29 mouse cellular contexts compared by ENCODE assay signal in genomic region chr4:56719456-56719855, GRCm38 (mm10). TPM values are rescaled to one million over a fixed set of nuclear protein-coding genes. Genes with fewer than 3 reads are reported as not detected.
DNase-seq lines count a peak whose midpoint lies in the region; ATAC-seq lines count a peak whose summit lies in the region.
"Had no signal": no experiment of that assay in that cellular context is flagged by ENCODE, and none has a peak within 500 bp of the region (broad histone marks: within the 10 kb centered on the region; RNA-seq: fewer than 3 reads in every experiment).

No protein-coding gene starts in this region.

- peak overlapping the region; percentile 30 for H3K4me2 ChIP-seq in heart, embryonic 16.5 days (ENCODE audit: low read depth, low read length)
- H3K4me2 ChIP-seq: forebrain, embryonic 15.5 days; hindbrain, embryonic 13.5 days; kidney, embryonic 15.5 days; liver, embryonic 13.5 days had no signal

- peak overlapping the region; percentile 31; the same call in 1 of the 2 replicates for H3K9ac ChIP-seq in heart, embryonic 16.5 days (ENCODE audit: low read length)
- H3K9ac ChIP-seq: forebrain, embryonic 15.5 days; hindbrain, embryonic 13.5 days; kidney, embryonic 15.5 days; liver, embryonic 13.5 days had no signal

- intact Hi-C loops in heart, postnatal 36 days (cut with DNase I) = no loop called here

- H3K4me1 ChIP-seq in heart, embryonic 10.5 days = peaks cover 42% of the 10 kb centered on the region
- peaks cover 31% of the 10 kb centered on the region for H3K4me1 ChIP-seq in heart, embryonic 16.5 days (ENCODE audit: control insufficient read depth, insufficient read depth, low read length)
- H3K4me1 ChIP-seq: liver, embryonic 13.5 days; megakaryocyte, embryonic 14.5 days had no signal

- peak overlapping the region; percentile 18; the same call in 1 of the 2 replicates for H3K4me3 ChIP-seq in heart, embryonic 10.5 days
- H3K4me3 ChIP-seq in heart, embryonic 16.5 days (ENCODE audit: low read length) = no peak overlapping the region
- H3K4me3 ChIP-seq: forebrain, embryonic 15.5 days; hindbrain, embryonic 13.5 days; kidney, embryonic 15.5 days; left cerebral cortex, adult 2 months; liver, embryonic 13.5 days; megakaryocyte, embryonic 14.5 days had no signal

- peak; percentile 90 for ATAC-seq in heart, embryonic 16.5 days (replicated peaks; ENCODE audit: extremely low read depth, insufficient read depth, low FRiP score)
- ATAC-seq: activated CD4-positive, CD25-positive, alpha-beta regulatory T cell, adult 4 months; forebrain, embryonic 15.5 days had no signal

- no peaks in the 10 kb centered on the region for H3K27me3 ChIP-seq in heart, embryonic 10.5 days (ENCODE audit: insufficient read depth, poor library complexity, severe bottlenecking)
- no peaks in the 10 kb centered on the region for H3K27me3 ChIP-seq in heart, embryonic 16.5 days (ENCODE audit: control insufficient read depth, insufficient read depth, low read length)
- H3K27me3 ChIP-seq: forebrain, embryonic 15.5 days; hindbrain, embryonic 13.5 days; kidney, embryonic 15.5 days; liver, embryonic 13.5 days had no signal

- 33% methylated on average over 9 of the region's 9 CpGs for WGBS in heart, embryonic 10.5 days
- 21% methylated on average over 9 of the region's 9 CpGs for WGBS in heart, embryonic 16.5 days

- no peaks in the 10 kb centered on the region for H3K36me3 ChIP-seq in heart, embryonic 10.5 days
- no peaks in the 10 kb centered on the region for H3K36me3 ChIP-seq in heart, embryonic 16.5 days (ENCODE audit: control insufficient read depth, insufficient read depth)
- H3K36me3 ChIP-seq: forebrain, embryonic 15.5 days; hindbrain, embryonic 13.5 days; kidney, embryonic 15.5 days; liver, embryonic 13.5 days had no signal

- H3K9me3 ChIP-seq in heart, embryonic 10.5 days = no peaks in the 10 kb centered on the region
- H3K9me3 ChIP-seq in heart, embryonic 16.5 days (replicated peaks; ENCODE audit: control insufficient read depth, low read length) = no peaks in the 10 kb centered on the region
- H3K9me3 ChIP-seq: forebrain, embryonic 15.5 days; hindbrain, embryonic 13.5 days; kidney, embryonic 15.5 days; liver, embryonic 13.5 days; megakaryocyte, embryonic 14.5 days had no signal

- H3K27ac ChIP-seq in heart, embryonic 10.5 days = peak overlapping the region; percentile 81
- peak overlapping the region; percentile 90 for H3K27ac ChIP-seq in heart, embryonic 16.5 days (ENCODE audit: low read length)
- H3K27ac ChIP-seq: forebrain, embryonic 15.5 days; hindbrain, embryonic 13.5 days; kidney, embryonic 15.5 days; left cerebral cortex, adult 2 months; liver, embryonic 13.5 days; stomach, postnatal 0 days had no signal

- peak; percentile 17 to 76 for DNase-seq in adrenal gland, adult (ENCODE audit: inconsistent age in 2 of 2, low spot score in 1 of 2)
- DNase-seq in adrenal gland, adult 18-20 months (ENCODE audit: low spot score in 2 of 2) = no peak
- peak; percentile 33 for DNase-seq in heart, adult 8-10 months (ENCODE audit: low spot score)
- DNase-seq in heart, postnatal 36 days = no peak
- DNase-seq in heart, embryonic 10.5 days (ENCODE audit: low spot score) = peak; percentile 73
- DNase-seq in cerebellum, postnatal 25 days = no peak
- DNase-seq in ovary, postnatal 10 days (ENCODE audit: low spot score) = no peak
- DNase-seq: cerebellum, adult 2 months; gastrocnemius, postnatal 10 days; kidney, adult 11 months; kidney, postnatal 4 days; layer of hippocampus, adult 9-11 months; liver, embryonic 13.5 days; lung, adult 2 months had no signal

RNA-seq across cellular contexts. Expression of gene Gm26657, which starts 20.4 kb away (rescaled TPM):
- not detected for total RNA-seq in adrenal gland, adult 18-20 months (2021)
- not detected for total RNA-seq in heart, adult 8-10 months (2022)
- not detected for total RNA-seq in heart, postnatal 36 days (2021)
- polyA plus RNA-seq in heart, embryonic 10.5 days (2016; fragmentation: Nextera tagmentation; extraction: Ambion mirVana) = not detected in 2 replicates
- polyA plus RNA-seq in heart, embryonic 16.5 days (2015; fragmentation: Nextera tagmentation; extraction: Ambion mirVana) = not detected in 2 replicates
- total RNA-seq: gastrocnemius, postnatal 10 days; heart, adult 18-20 months; left cerebral cortex, adult 2 months; left cerebral cortex, postnatal 36 days; monocyte, adult 5-6 weeks; neutrophil, adult 5-6 weeks had no signal
- polyA plus RNA-seq: activated CD4-positive, CD25-positive, alpha-beta regulatory T cell, adult 4 months; cerebellum, adult 2 months; embryonic facial prominence, embryonic 14.5 days; forebrain, embryonic 15.5 days; hindbrain, embryonic 13.5 days; kidney, embryonic 15.5 days; limb, embryonic 14.5 days; liver, embryonic 13.5 days; lung, adult 2 months; stomach, postnatal 0 days; thymus, postnatal 0 days had no signal

RNA-seq across cellular contexts. Expression of gene Actl7b, which starts 21.8 kb away (rescaled TPM):
- total RNA-seq in adrenal gland, adult 18-20 months (2021) = under 1 TPM in 1 of 2 experiments, not detected in 1; 0.19 TPM
- total RNA-seq in heart, adult 8-10 months (2022) = not detected
- not detected for total RNA-seq in heart, postnatal 36 days (2021)
- not detected in 2 replicates for polyA plus RNA-seq in heart, embryonic 10.5 days (2016; fragmentation: Nextera tagmentation; extraction: Ambion mirVana)
- polyA plus RNA-seq in heart, embryonic 16.5 days (2015; fragmentation: Nextera tagmentation; extraction: Ambion mirVana) = not detected in 2 replicates
- total RNA-seq: gastrocnemius, postnatal 10 days; heart, adult 18-20 months; left cerebral cortex, adult 2 months had no signal
- polyA plus RNA-seq: activated CD4-positive, CD25-positive, alpha-beta regulatory T cell, adult 4 months; embryonic facial prominence, embryonic 14.5 days; forebrain, embryonic 15.5 days; hindbrain, embryonic 13.5 days; kidney, embryonic 15.5 days; liver, embryonic 13.5 days; stomach, postnatal 0 days; thymus, postnatal 0 days had no signal

RNA-seq across cellular contexts. Expression of gene Actl7a, which starts 23.8 kb away (rescaled TPM):
- not detected for total RNA-seq in adrenal gland, adult 18-20 months (2021)
- not detected for total RNA-seq in heart, adult 8-10 months (2022)
- not detected for total RNA-seq in heart, postnatal 36 days (2021)
- polyA plus RNA-seq in heart, embryonic 10.5 days (2016; fragmentation: Nextera tagmentation; extraction: Ambion mirVana) = not detected in 2 replicates
- not detected in 2 replicates for polyA plus RNA-seq in heart, embryonic 16.5 days (2015; fragmentation: Nextera tagmentation; extraction: Ambion mirVana)
- total RNA-seq: gastrocnemius, postnatal 10 days; heart, adult 18-20 months; left cerebral cortex, adult 2 months; left cerebral cortex, postnatal 36 days; monocyte, adult 5-6 weeks; neutrophil, adult 5-6 weeks had no signal
- polyA plus RNA-seq: activated CD4-positive, CD25-positive, alpha-beta regulatory T cell, adult 4 months; cerebellum, adult 2 months; embryonic facial prominence, embryonic 14.5 days; forebrain, embryonic 15.5 days; hindbrain, embryonic 13.5 days; kidney, embryonic 15.5 days; limb, embryonic 14.5 days; liver, embryonic 13.5 days; lung, adult 2 months; stomach, postnatal 0 days; thymus, postnatal 0 days had no signal

Comparison
In these comparisons a context has a peak if more than half of its experiments do, and no peak if none do; other contexts are left out.
1. DNase-seq: peak in adrenal gland, adult (2 of 2), heart, adult 8-10 months (single experiment) and heart, embryonic 10.5 days (single experiment); none in adrenal gland, adult 18-20 months (0 of 2), heart, postnatal 36 days (0 of 2), cerebellum, postnatal 25 days (0 of 2) and ovary, postnatal 10 days (single experiment).